Mouse (Mus musculus) thymus, postnatal 0 days (tissue): ENCODE results near the gene Sumo3. TPM values are rescaled to one million over a fixed set of nuclear protein-coding genes. Genes with fewer than 3 reads are reported as not detected.

Experiments
- DNase-seq: peaks from one replicate; pipeline ENCODE4 v3.0.0-alpha.2; 2015; ENCODE audit warnings: low spot score
- polyA plus RNA-seq: library from polyadenylated mRNA; unstranded; fragments of >200 nt; fragmentation: Nextera tagmentation; extraction: Ambion mirVana; gene quantifications from 2 replicates; pipeline ENCODE4 v1.2.1, GENCODE M21; 2015

Gene Sumo3
- polyA plus RNA-seq, 1 experiment from 2014 or later: 259 TPM

DNA sequence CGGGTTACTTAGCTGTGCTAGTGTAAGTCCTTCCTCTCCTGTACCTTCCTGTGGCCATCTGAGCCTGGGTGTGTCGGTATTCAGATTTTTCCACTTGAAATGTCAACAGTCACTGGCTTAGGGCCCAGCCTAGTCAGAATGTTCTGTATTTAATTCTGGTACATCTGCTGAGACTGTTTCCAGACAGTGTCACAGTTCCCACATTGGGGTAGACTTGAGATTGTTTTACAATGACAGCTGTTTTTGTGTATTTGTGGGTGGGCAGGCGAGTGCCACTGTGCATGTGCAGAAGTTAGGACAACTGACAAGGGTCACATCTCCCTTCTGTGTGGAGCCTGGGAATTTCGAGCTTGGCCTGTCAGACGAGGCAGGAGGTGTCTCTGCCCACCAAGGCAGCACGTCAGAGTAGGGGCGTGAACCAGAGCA lies 18.7 kb downstream of the Sumo3 start:
- no peak for DNase-seq

DNA sequence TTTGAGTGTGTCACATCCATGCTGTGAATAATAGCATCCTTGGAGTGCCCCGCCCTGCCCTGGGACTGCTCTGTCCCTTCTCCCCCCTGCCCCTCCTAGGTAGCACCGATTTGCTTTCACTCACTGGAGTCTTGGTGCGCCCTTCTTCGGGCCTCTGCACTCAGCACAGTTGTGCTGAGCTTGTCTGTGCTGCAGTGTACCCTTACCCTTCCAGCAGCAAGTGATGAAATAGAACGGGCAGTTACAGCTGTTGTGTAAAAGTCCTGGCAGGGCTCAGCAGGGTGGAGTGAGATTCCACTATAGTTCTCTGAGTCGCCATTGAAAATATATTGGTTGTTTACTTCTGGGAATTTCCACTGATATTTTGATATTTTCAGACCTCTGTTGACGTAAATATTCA lies 20.1 kb downstream of the Sumo3 start:
- no peak for DNase-seq

DNA sequence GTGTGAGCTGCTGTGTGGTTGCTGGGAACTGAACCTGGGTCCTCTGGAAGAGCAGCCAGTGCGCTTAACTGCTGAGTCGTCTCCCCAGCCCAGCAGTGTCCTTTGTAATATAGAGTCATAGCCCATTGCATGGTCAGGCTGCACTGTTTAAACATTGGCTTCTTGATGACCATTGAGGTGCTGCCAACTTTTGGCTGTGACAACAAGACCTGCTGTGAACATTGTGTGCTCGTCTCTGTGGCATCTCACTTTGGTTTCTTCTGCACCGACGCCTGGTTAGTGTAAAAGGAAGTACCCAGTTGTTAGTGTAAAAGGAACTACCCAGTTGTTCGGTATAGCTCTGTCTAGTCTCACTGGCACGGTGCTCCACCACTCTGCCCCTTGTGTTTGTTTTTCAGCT lies 20.7 kb downstream of the Sumo3 start:
- DNase-seq: no peak

DNA sequence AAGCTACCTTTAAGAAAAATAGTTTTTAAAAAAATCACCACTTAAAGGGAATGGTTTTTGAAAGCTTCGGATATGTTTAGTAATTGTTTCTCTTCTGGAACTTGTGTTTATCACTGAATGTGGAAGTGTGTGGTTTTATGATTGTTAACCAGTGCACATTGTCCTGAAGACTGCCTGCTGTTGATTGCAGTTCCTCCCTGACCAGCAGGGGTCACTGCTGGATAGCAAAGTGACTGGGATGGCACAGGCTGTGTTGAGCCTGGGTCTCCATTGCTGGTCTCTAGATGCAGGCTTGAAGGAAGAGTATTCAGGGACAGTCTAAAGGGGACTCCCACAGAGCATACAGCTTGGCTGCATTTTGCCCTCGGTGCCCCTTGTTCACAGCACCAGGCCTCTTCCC lies 21.6 kb downstream of the Sumo3 start:
- DNase-seq: peak; percentile 84

DNA sequence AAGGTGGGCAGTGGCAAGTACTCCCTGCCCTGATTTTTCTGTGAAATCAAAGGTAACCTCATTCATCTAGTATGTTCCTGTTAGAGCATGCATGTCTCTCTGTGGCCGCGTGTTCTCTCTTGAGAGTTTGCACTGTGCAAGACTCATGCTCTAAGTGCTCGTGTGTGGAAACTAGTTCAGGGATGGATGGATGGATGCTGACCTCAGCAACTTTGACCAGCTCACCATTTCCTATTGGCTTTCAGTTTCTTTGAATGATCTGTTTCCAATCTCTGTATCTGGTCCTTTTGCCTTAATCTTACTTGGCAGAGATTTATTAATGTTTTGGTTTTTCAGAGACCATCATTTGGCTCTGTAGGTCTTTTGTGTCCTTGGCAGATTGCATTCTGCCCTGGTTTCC lies 23.3 kb downstream of the Sumo3 start:
- DNase-seq: no peak

DNA sequence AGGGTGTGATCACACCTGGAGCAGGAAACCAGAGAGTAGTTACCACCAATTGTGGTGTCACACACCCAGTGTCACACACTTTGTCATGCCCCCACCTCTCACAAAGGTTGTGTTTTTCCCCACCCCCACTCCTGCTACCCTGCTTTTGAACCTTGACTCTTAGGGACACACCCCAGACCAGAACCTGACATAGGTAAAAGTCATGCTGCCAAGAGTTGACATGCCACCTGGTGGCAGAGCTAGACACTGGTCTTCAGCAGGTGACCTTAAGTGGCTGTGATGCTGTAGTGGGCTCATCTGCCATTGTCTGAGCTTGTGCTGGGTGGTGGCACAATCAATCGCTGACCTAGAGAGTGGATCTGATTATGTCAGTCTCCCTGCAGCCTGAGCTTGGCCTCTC lies 24.1 kb downstream of the Sumo3 start:
- peak; percentile 27 for DNase-seq

DNA sequence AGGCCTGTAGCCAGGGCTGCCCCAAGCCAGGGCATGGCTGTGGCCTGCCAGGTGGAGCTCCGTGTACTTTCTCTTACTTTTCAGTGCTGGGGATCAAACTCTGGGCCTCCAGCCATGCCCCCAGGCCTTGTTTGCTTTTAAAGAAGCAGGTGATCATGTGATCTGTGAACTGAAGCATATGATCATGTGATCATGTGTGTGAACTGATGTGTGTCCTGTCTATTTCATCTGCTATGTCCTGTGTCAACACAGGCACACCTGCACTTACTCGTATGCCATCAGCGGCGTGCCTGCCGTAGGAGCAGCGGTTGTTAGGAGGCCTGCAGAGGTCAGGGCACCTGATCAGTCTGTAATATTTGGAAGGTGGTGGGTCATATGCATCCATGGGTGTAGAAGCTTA lies 28.1 kb downstream of the Sumo3 start:
- DNase-seq: no peak

DNA sequence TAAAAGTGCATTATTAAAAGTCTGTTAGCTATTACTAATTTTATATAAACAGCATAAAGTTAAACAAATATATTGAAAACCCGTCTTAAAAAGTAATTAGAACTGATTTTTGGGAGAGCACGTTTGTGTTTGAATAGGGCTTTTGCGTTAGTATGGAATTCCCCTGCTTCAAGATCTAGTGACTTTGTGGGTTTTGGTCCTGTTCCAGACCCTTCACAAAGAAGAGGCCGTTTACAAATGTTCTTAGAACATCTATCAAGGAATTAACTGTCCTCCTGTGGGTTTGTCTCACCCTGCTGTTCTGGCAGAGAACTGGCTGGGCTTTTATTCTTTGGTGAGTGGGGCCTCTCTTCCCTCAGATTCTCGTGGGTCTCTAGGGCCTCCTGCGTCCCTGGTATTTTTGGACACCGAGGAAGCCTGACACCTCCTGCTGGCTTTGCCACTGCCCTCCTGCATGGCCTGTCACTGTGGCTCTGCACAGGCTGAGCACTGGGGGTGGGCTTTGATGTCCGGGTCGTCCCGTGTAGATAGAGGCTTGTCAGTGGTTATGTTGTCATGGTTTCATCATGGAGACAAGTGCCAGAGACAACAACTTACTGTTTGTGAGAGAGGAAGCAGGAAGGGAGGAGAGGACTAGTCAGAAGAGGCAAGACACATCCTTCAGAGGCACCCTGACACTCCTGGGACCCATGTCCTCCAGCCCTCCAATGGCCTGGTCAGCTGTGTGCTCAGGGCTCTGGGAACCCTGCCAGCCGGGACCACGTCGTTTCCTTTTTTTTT lies 28.7 kb downstream of the Sumo3 start:
- no peak for DNase-seq

DNA sequence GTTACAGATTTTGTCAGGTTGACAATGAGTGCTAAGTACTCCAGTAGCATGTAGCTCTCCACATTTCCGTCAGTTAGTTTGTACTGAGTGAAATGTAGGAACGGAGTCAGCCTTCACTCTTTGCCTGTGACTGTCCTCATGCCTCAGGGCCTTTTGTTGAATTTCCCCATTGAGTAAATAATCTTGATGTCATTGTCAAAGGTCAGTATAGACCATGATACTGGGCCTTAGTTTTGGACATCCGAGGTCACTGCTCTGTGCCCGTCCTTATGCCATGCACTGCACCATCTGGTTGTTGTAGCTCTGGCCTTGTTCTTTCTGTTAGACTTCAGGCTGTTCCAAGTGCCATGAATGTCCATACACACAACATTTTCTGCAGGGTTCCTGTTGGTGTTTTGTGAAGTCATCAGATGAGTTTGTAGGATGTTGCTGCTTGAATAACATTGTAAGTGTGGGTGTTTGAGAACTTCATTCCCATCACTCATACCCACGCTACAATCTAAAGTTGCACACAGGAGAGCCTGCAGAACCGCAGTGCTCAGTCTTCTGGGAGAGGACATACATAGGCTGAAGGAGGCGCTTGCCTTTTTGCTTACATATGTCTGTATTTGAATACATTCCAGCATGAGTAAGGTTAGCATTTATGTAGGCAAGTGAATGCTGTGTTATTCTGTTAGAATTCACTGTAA lies 30.5 kb downstream of the Sumo3 start:
- no peak for DNase-seq

DNA sequence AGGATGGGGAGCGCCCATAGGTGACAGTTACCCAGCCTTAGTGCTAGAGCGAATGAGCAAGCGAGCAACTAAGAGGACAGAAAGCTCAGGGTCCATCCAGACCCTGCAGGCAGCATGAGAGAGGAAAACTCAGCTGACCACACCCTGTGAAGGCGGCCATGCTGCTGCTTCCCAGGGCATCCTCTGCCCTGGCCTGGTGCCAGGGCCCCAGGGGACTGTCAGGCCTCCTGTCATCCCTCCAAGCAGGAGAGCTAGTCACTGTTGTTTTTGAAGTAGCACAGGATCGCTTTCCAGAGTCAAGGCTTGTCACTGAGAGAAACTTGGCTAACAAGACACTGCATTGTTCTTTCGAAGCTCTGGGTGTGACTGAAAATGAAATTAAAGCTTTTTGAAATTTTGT lies 33.1 kb downstream of the Sumo3 start:
- DNase-seq: no peak

DNA sequence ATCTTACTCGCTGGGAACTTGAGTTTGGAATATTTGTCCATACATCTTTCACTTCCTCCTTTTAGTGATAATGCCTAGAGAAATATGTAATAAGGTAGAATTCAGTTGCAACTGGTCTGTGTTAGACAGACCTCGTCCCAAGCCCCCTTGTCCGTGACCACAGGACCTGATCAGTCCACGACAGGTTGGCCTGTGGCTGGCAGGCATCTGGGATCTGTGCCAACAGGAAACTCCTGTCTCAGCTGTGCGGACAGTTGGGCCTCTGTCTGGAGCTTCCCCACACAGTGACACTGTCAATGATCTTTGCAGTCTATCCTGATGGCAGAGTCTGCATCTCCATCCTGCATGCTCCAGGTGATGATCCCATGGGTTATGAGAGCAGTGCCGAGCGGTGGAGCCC lies 37.3 kb downstream of the Sumo3 start:
- no peak for DNase-seq

DNA sequence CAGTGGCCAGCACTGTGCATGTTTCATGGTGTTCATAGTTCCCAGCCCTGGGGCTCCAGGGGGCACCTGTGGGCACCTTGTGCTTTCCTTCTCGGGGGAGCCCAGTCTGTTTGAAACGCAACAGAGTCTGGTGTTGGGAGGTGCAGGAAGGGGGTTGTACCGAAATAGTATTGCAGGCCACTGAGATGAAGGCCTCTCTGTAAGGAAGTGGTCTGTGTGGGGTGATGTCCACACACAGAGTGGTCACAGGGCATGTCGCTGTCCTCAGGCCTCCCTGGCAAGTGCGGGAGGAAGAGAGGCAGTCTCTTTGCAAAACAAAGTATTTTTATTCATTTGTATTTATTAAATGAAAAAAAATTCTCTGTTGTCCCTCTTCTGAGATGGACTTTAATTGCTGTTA lies 39.7 kb downstream of the Sumo3 start:
- DNase-seq: no peak

DNA sequence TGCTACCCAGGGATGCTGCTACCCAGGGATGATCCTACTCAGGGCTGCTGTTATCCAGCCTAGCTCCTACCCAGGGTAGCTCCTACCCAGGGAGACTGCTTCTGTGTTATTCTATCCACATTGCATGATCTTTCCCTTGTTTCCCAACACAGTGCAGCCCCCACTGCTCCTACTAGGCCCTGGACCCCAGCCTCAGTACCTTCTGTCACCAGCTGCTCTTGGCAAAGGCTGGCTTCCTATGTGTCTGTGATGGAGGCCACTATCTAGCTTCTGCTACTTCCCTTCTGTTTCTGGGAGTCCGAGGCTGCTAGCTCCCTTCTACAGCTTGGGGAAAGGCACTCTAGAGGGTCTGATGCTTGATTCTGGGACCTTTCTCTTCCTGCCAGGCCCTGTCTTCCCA lies 41.6 kb downstream of the Sumo3 start:
- no peak for DNase-seq

DNA sequence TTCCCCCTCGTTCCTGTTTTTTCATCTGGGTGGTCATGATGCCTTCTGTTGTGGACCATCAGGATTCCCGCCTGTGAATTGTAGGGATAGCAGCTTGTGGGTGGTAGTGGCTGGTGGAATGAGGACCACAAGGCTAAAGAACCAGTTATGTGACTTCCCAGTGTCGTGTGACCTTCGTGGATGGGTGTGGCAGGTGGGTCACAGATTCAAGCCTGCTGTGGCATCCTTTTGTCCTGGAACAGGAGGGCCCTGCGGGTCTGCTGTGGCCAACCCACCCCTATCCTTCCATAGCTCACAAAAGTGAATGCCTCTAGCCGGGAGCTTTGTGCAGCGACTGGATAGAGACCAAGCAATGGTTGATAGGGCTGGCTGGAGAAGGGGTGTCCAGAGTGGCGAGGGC lies 42.0 kb downstream of the Sumo3 start:
- no peak for DNase-seq

DNA sequence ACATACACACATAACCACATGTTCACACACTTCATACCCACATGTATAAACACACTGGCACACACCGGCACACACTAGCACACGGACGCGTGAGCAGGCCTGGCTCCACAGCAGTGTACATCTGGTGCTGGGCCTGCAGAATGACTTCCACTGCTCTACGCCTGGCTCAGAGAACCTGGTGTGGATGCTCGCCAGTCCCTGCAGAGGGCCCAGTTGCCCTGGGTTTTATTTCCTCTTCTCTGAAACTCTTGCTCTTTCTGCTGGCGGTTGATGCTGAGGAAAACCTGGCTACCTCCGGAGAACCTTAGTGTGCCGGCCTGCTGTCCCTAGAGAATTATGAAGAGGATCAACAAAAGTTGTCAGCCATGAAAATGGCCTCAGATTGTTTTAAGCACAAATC lies 46.1 kb downstream of the Sumo3 start:
- DNase-seq: no peak

DNA sequence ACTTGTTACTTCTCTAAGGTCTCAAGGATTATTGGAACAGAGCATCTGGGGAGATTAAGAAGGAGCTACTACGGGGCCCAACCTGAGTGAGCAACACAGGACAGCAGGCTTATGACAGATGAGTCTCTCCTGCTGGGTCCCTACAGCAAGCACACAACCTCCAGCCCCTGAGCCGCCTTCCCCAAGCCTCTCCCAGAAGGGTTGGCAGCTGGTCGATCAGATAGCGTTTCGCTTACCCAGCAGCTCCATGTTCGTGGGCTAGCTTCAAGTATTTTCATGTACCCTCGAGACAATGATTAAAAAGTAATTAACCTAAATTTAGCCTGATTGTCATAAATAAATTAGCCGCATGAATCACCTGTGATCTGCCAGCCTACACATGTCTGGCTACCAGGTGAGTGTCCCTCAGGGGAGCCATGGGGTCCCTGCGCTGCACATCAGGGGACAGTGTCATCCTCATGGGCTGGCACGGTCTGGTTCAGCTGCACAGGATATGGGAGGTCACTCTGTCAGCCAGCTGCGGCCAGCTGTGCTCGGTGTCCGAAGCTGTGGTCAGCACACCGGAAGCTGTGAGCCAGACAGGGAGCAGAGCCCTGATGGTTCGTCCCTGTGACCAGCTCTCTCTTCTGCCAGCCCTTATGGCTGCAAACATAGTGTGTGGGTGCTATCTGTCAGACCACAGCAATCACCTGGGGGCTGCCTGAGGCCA lies 52.5 kb downstream of the Sumo3 start:
- DNase-seq: no peak

DNA sequence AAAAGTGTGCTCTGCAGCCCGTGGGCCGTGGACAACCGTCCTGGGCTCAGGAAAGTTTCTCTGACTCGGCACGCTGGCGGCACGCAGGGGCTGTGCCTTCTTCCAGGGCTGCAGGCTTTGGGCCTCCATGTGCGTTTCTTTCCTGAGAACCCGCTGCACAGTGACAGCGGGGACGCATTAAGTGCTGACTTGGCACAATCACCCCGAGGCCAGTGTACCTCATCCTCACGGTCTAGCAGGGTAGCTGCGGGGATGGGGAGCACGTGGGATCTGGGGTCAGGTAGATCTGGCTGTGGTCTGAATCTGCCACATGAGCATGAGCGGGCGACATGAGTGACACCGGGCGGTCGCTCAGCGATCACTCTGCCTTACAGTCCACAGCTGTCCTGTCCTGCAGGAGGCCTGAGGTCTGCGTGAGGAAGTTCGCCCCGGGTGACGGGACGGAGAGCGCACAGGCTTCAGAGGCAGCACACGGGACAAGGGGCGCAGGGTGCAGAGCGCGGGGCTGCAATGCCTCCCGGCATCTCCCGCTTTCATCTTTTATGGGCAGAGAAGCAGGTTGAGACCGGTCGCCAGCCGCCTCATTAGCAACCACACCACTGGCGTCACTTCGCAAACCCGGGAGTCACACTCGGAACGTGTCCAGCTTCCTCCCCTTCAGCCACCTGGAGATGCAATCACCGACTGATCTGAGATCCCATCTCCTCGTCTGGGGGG lies 58.2 kb downstream of the Sumo3 start:
- DNase-seq: no peak

DNA sequence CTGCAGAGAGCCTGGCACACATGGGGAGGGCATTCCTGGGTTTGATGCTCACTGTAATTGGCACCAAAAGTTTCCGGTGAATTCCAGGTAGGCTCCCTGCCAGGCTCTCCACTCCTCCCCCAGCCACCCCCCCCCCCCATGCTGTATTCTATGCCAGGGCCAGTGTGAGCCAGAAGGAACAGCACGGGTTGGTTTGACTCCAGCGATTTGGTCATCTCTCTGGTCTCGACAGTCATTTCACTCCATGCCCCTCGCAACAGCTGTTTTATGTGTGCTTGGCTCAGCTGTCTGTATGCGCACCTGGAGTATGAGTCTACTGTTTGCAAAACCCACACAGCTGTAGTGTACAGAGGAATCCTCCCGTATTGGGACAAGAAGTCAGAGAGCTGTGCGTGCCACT lies 60.4 kb downstream of the Sumo3 start:
- no peak for DNase-seq

DNA sequence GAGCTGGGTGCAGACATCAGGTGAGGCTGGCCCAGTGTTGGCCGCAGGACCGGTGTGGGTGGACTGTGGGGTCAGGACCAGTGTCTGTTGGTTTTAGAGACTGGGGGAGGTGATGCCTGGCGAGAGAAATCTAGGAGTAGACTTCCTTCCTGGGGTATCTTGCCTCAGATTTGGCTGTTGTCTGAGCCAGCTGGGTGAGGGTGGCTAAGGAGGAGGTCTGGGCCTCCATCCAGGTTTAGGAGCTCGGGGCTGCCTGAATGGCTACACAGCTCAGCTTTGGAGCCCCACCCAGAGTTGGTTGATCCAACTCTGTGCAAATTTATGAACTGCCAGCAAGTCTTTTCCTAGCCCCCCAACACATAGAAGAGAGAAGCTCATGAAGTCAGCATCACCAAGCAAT lies 61.5 kb downstream of the Sumo3 start:
- DNase-seq: no peak
